Mouse (Mus musculus) C3H10T1/2 (cell line): ENCODE results near the gene Dlx6. TPM values are rescaled to one million over a fixed set of nuclear protein-coding genes. Genes with fewer than 3 reads are reported as not detected.

ENCODE experiments used
- polyA plus RNA-seq, 2 experiments: library from polyadenylated mRNA; unstranded; fragments of >200 nt; fragmentation: generic; extraction: Trizol; gene quantifications; one replicate each; pipeline ENCODE4 v1.2.1; 2012; ENCODE audit warnings: missing spikeins in 2 of 2

Gene Dlx6
- polyA plus RNA-seq, result under 1 TPM in 1 of 2 experiments, not detected in 1; 0.01 TPM

GRCm38 (mm10) chr6:6863160-6863870, at the start of gene Dlx6:
Gene Dlx6, plus strand, starts transcription at chr6:6863334.

GRCm38 (mm10) chr6:6881638-6882190, 18.6 kb downstream of the Dlx6 start, which contains the start of gene Dlx5:
Gene Dlx5, minus strand, starts transcription at chr6:6882085.

Other genes starting within 250 kb of the Dlx6 start
- gene Dlx5, start 18.8 kb downstream of the Dlx6 start, polyA plus RNA-seq, result 10 to 100 TPM in 1 of 2 experiments, 1 to 10 TPM in 1; 1.2 to 12.5 TPM
- under 1 TPM; 0.16 to 0.83 TPM for gene Sdhaf3, start 92.7 kb downstream of the Dlx6 start, polyA plus RNA-seq